Mouse (Mus musculus) stomach, embryonic 15.5 days (tissue): ENCODE measurements around the gene Gm45716. TPM values are rescaled to one million over a fixed set of nuclear protein-coding genes. Genes with fewer than 3 reads are reported as not detected.

ENCODE experiments used
- ATAC-seq: fragments of 200-750 bp; cut with Nextera tagmentation; 2 replicates; pipeline ENCODE4 v1.8.0; 2017; ENCODE audit warnings: low read depth, moderate number of reproducible peaks, moderate TSS enrichment; ENCODE audit not compliant: insufficient read depth, low FRiP score
- H3K27ac ChIP-seq: fragments of 300-500 bp; sonication (generic); 2 replicates; pipeline ENCODE4 v1.5.1; 2015; ENCODE audit warnings: mild to moderate bottlenecking, inconsistent platforms
- H3K27me3 ChIP-seq: fragments of 300-500 bp; sonication (generic); replicated peaks from 2 replicates; pipeline ENCODE4 v1.6.1; 2015; ENCODE audit warnings: inconsistent platforms
- H3K36me3 ChIP-seq: fragments of 300-500 bp; sonication (generic); 2 replicates; pipeline ENCODE4 v1.6.1; 2015; ENCODE audit warnings: inconsistent platforms
- H3K4me1 ChIP-seq: fragments of 300-500 bp; sonication (generic); 2 replicates; pipeline ENCODE4 v1.6.1; 2015; ENCODE audit warnings: inconsistent platforms
- H3K4me2 ChIP-seq: fragments of 300-500 bp; sonication (generic); 2 replicates; pipeline ENCODE4 v1.6.1; 2015; ENCODE audit warnings: mild to moderate bottlenecking, inconsistent platforms
- H3K4me3 ChIP-seq: fragments of 300-500 bp; sonication (generic); replicated peaks from 2 replicates; pipeline ENCODE4 v1.5.1; 2015; ENCODE audit warnings: inconsistent platforms
- H3K9ac ChIP-seq: fragments of 300-500 bp; sonication (generic); 2 replicates; pipeline ENCODE4 v1.6.1; 2015; ENCODE audit warnings: inconsistent platforms
- H3K9me3 ChIP-seq: fragments of 300-500 bp; sonication (generic); 2 replicates; pipeline ENCODE4 v1.6.1; 2016; ENCODE audit warnings: inconsistent platforms
- WGBS: fragments of 180-500 bp; shearing (Covaris S2); methylation state at CpG from one replicate; pipeline ENCODE4 v1.1.7; 2015; 5-methylcytosine and 5-hydroxymethylcytosine counted together
- polyA plus RNA-seq: library from polyadenylated mRNA; unstranded; fragments of >200 nt; fragmentation: Nextera tagmentation; extraction: Ambion mirVana; gene quantifications from 2 replicates; pipeline ENCODE4 v1.2.1, GENCODE M21; 2015

Gm45716 gene
- polyA plus RNA-seq, 1 experiment from 2014 or later, result 10.6 TPM

GRCm38 (mm10) chr11:90175634-90176300 lies 11.7 kb upstream of the Gm45716 start:
- H3K4me2 ChIP-seq, result no peak overlapping the region
- 90% methylated on average over 14 of the region's 14 CpGs for WGBS
- no peak overlapping the region for H3K4me3 ChIP-seq
- no peaks in the 10 kb centered on the region for H3K4me1 ChIP-seq
- no peak overlapping the region for H3K9ac ChIP-seq
- H3K27ac ChIP-seq, result no peak overlapping the region
- no peak for ATAC-seq
- H3K9me3 ChIP-seq, result no peaks in the 10 kb centered on the region
- no peaks in the 10 kb centered on the region for H3K36me3 ChIP-seq
- H3K27me3 ChIP-seq, result no peaks in the 10 kb centered on the region

DNA sequence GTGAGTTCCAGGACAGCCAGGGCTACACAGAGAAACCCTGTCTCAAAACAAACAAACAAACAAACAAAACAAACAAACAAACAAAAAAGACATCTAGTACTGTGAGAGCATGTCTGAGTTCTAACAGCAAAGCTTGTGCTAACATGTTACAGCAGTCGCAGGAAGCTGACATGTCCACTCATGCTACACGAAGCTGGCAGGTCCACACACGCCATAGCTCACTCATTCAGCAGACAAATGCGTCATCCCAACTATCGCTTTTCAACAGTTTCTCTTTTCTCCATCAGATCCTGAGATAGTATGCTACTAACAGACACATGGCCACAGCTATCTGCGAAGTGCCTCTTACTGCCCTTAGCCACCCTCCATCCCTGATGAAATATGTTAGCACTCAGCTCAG lies 10.1 kb upstream of the Gm45716 start:
- Histone ChIP-seq H3K9ac (no peak overlapping the region), H3K4me1 (no peaks in the 10 kb centered on the region), H3K9me3 (no peaks in the 10 kb centered on the region), H3K27ac (no peak overlapping the region), H3K4me3 (no peak overlapping the region), H3K36me3 (no peaks in the 10 kb centered on the region), H3K27me3 (no peaks in the 10 kb centered on the region), H3K4me2 (no peak overlapping the region)
- 89% methylated on average over 6 of the region's 6 CpGs for WGBS
- ATAC-seq, result no peak

GRCm38 (mm10) chr11:90183361-90183760 lies 4.1 kb upstream of the Gm45716 start:
- Histone ChIP-seq H3K4me1 (no peaks in the 10 kb centered on the region), H3K4me2 (no peak overlapping the region), H3K4me3 (no peak overlapping the region), H3K27me3 (no peaks in the 10 kb centered on the region), H3K9me3 (no peaks in the 10 kb centered on the region), H3K36me3 (no peaks in the 10 kb centered on the region), H3K9ac (no peak overlapping the region), H3K27ac (no peak overlapping the region)
- ATAC-seq, result no peak
- 15% methylated on average over 2 of the region's 2 CpGs for WGBS

GRCm38 (mm10) chr11:90184756-90185155 lies 2.7 kb upstream of the Gm45716 start:
- no peak overlapping the region for H3K4me3 ChIP-seq
- H3K4me1 ChIP-seq, result no peaks in the 10 kb centered on the region
- no peak overlapping the region for H3K4me2 ChIP-seq
- H3K9ac ChIP-seq, result no peak overlapping the region
- no peak overlapping the region for H3K27ac ChIP-seq
- H3K27me3 ChIP-seq, result no peaks in the 10 kb centered on the region
- WGBS, result 71% methylated on average over 4 of the region's 4 CpGs
- no peak for ATAC-seq
- H3K9me3 ChIP-seq, result no peaks in the 10 kb centered on the region
- H3K36me3 ChIP-seq, result no peaks in the 10 kb centered on the region

- Histone ChIP-seq H3K27ac (no peak overlapping the region), H3K4me1 (no peaks in the 10 kb centered on the region), H3K4me2 (no peak overlapping the region), H3K9ac (no peak overlapping the region), H3K4me3 (no peak overlapping the region), H3K9me3 (no peaks in the 10 kb centered on the region), H3K36me3 (no peaks in the 10 kb centered on the region), H3K27me3 (no peaks in the 10 kb centered on the region)
- ATAC-seq, result no peak
- 95% methylated on average over 3 of the region's 3 CpGs for WGBS
Observed at GRCm38 (mm10) chr11:90190156-90190555, 2.7 kb downstream of the Gm45716 start.

DNA sequence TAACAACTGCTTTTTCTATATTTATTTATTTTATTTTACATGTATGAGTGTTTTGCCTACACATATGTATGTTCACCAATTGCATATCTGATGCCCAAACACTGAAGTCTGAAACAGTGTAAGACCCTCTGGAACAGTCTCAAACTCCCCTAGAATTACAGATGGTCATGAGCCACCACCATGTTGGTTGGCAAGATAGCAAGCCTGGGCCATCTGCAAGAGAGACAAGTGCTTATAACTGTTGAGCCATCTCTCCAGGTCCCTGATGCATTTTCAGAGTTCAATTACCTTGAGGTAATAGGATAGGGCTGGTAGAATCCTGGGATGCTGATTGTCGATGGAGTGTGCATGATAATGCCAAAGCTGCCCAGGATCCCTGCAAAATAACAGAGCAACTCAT lies 7.5 kb downstream of the Gm45716 start:
- ATAC-seq, result no peak
- no peak overlapping the region for H3K27ac ChIP-seq
- no peaks in the 10 kb centered on the region for H3K36me3 ChIP-seq
- no peaks in the 10 kb centered on the region for H3K9me3 ChIP-seq
- H3K4me2 ChIP-seq, result no peak overlapping the region
- H3K4me1 ChIP-seq, result no peaks in the 10 kb centered on the region
- H3K27me3 ChIP-seq, result no peaks in the 10 kb centered on the region
- no peak overlapping the region for H3K4me3 ChIP-seq
- no peak overlapping the region for H3K9ac ChIP-seq
- WGBS, result 86% methylated on average over 1 of the region's 1 CpGs

GRCm38 (mm10) chr11:90195756-90196520 lies 8.5 kb downstream of the Gm45716 start:
- no peaks in the 10 kb centered on the region for H3K4me1 ChIP-seq
- H3K4me3 ChIP-seq, result no peak overlapping the region
- H3K9me3 ChIP-seq, result no peaks in the 10 kb centered on the region
- ATAC-seq, result no peak
- no peaks in the 10 kb centered on the region for H3K27me3 ChIP-seq
- 60% methylated on average over 11 of the region's 11 CpGs for WGBS
- H3K36me3 ChIP-seq, result no peaks in the 10 kb centered on the region
- H3K27ac ChIP-seq, result no peak overlapping the region
- H3K9ac ChIP-seq, result no peak overlapping the region
- H3K4me2 ChIP-seq, result no peak overlapping the region

- Histone ChIP-seq H3K4me1 (no peaks in the 10 kb centered on the region), H3K4me3 (no peak overlapping the region), H3K27me3 (no peaks in the 10 kb centered on the region), H3K4me2 (no peak overlapping the region), H3K36me3 (no peaks in the 10 kb centered on the region), H3K9ac (no peak overlapping the region), H3K27ac (no peak overlapping the region), H3K9me3 (no peaks in the 10 kb centered on the region)
- WGBS, result 52% methylated on average over 12 of the region's 12 CpGs
- ATAC-seq, result no peak
Observed at GRCm38 (mm10) chr11:90196521-90197215, 9.2 kb downstream of the Gm45716 start.

- Histone ChIP-seq H3K27me3 (no peaks in the 10 kb centered on the region), H3K4me3 (no peak overlapping the region), H3K4me1 (no peaks in the 10 kb centered on the region), H3K27ac (no peak overlapping the region), H3K36me3 (no peaks in the 10 kb centered on the region), H3K9ac (no peak overlapping the region), H3K9me3 (no peaks in the 10 kb centered on the region), H3K4me2 (no peak overlapping the region)
- no peak for ATAC-seq
- WGBS, result 53% methylated on average over 5 of the region's 5 CpGs
Observed at GRCm38 (mm10) chr11:90198048-90198447, 10.6 kb downstream of the Gm45716 start.

- no peak overlapping the region for H3K4me3 ChIP-seq
- H3K27ac ChIP-seq, result no peak overlapping the region
- WGBS, result 80% methylated on average over 2 of the region's 2 CpGs
- no peak for ATAC-seq
- no peak overlapping the region for H3K4me2 ChIP-seq
- no peaks in the 10 kb centered on the region for H3K4me1 ChIP-seq
- H3K9ac ChIP-seq, result no peak overlapping the region
- no peaks in the 10 kb centered on the region for H3K9me3 ChIP-seq
- H3K36me3 ChIP-seq, result no peaks in the 10 kb centered on the region
- H3K27me3 ChIP-seq, result no peaks in the 10 kb centered on the region
Observed at GRCm38 (mm10) chr11:90200826-90201225, 13.3 kb downstream of the Gm45716 start.

- H3K27me3 ChIP-seq, result no peaks in the 10 kb centered on the region
- no peaks in the 10 kb centered on the region for H3K4me1 ChIP-seq
- H3K9me3 ChIP-seq, result no peaks in the 10 kb centered on the region
- WGBS, result 76% methylated on average over 7 of the region's 7 CpGs
- H3K9ac ChIP-seq, result no peak overlapping the region
- H3K36me3 ChIP-seq, result no peaks in the 10 kb centered on the region
- no peak for ATAC-seq
- no peak overlapping the region for H3K27ac ChIP-seq
- H3K4me3 ChIP-seq, result no peak overlapping the region
- no peak overlapping the region for H3K4me2 ChIP-seq
Observed at GRCm38 (mm10) chr11:90214246-90214645, 26.8 kb downstream of the Gm45716 start.

DNA sequence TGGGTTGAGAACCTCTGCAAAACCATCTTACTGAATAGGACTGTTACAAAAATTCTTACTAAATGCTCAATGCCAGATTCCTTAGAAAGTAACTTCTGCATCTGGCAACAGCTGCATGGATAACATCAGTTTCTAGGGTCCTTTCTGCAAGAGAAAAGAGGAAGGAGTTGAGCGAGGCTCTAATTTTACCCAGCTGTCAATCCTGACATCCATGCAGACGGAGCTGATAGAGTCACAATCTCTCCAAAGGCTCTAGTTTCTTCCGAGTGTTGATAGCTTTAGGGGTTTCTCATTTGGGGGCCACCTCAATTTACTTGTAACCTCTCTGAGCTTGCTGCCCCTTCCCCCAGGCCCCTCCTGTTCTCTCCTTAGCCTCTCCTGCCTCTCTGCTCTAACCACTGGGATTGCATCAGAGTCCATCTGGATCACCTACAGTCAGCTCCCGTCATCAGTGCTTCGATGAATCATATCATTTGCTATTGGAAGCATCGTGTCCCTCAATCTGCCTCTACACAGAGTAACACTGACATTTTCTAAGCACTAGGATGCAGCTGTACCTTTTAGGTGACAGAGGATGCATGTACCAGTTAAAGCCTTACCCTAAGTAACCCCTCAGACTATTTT lies 32.7 kb downstream of the Gm45716 start:
- H3K9me3 ChIP-seq, result no peaks in the 10 kb centered on the region
- no peaks in the 10 kb centered on the region for H3K36me3 ChIP-seq
- no peak overlapping the region for H3K9ac ChIP-seq
- no peaks in the 10 kb centered on the region for H3K27me3 ChIP-seq
- no peak for ATAC-seq
- H3K4me3 ChIP-seq, result no peak overlapping the region
- no peaks in the 10 kb centered on the region for H3K4me1 ChIP-seq
- H3K27ac ChIP-seq, result no peak overlapping the region
- H3K4me2 ChIP-seq, result no peak overlapping the region
- 63% methylated on average over 6 of the region's 6 CpGs for WGBS
